Mouse (Mus musculus): Measurements from ENCODE around the gene Psmd9. TPM values are rescaled to one million over a fixed set of nuclear protein-coding genes. Genes with fewer than 3 reads are reported as not detected.

Gene Psmd9
- polyA plus RNA-seq, 1 experiment = 30.6 TPM

GRCm38 (mm10) chr5:123277342-123277701, 108.1 kb downstream of the Psmd9 start:
- TF ChIP-seq SRF (IDR thresholded peaks at IDR 0.05; ENCODE audit: control insufficient read depth, insufficient read length, low read depth) (no peak), POLR2A (IDR thresholded peaks at IDR 0.05; ENCODE audit: insufficient read length, low read depth) (no peak), CEBPB (IDR thresholded peaks at IDR 0.05; ENCODE audit: insufficient read depth, poor library complexity, severe bottlenecking) (no peak), TCF12 (IDR thresholded peaks at IDR 0.05; ENCODE audit: insufficient read depth, poor library complexity, severe bottlenecking) (no peak), POLR2AphosphoS2 (IDR thresholded peaks at IDR 0.05; ENCODE audit: insufficient read length, low read depth) (no peak), USF1 (IDR thresholded peaks at IDR 0.05; ENCODE audit: low read depth) (no peak), MYOG (IDR thresholded peaks at IDR 0.05; ENCODE audit: control insufficient read depth in 1 of 3, insufficient read depth in 1 of 3, insufficient read length in 2 of 3, low read depth in 2 of 3) (no peak), TCF3 (IDR thresholded peaks at IDR 0.05; ENCODE audit: insufficient read length, low read depth) (no peak), REST (IDR thresholded peaks at IDR 0.05; ENCODE audit: insufficient read depth, insufficient read length) (no peak), MAX (IDR thresholded peaks at IDR 0.05; ENCODE audit: low read depth) (no peak), E2F4 (IDR thresholded peaks at IDR 0.05; ENCODE audit: insufficient read depth) (no peak), MYOD1 (IDR thresholded peaks at IDR 0.05; ENCODE audit: control insufficient read depth in 1 of 3, insufficient read length in 2 of 3, low read depth in 2 of 3) (no peak)
- H3K36me3 ChIP-seq (ENCODE audit: control insufficient read depth, insufficient read depth) = no peaks in the 10 kb centered on the region

GRCm38 (mm10) chr5:123277704-123278103, 108.5 kb downstream of the Psmd9 start:
- no peak for TF ChIP-seq USF1 (IDR thresholded peaks at IDR 0.05; ENCODE audit: low read depth)
- H3ac ChIP-seq (ENCODE audit: control insufficient read depth, insufficient read length) = no peak overlapping the region
- H3K27me3 ChIP-seq (ENCODE audit: control insufficient read depth, insufficient read depth, insufficient read length) = no peaks in the 10 kb centered on the region
- no peak overlapping the region for H3K4me2 ChIP-seq (ENCODE audit: low read depth)
- no peaks in the 10 kb centered on the region for H3K36me3 ChIP-seq (ENCODE audit: control insufficient read depth, insufficient read depth)
- no peaks in the 10 kb centered on the region for H3K79me2 ChIP-seq (ENCODE audit: control insufficient read depth, insufficient read depth)
- H3K4me3 ChIP-seq = no peak overlapping the region

More at GRCm38 (mm10) chr5:123277342-123277701, 108.1 kb downstream of the Psmd9 start:
- no peak overlapping the region for H3K4me3 ChIP-seq
- no peaks in the 10 kb centered on the region for H3K27me3 ChIP-seq (ENCODE audit: control insufficient read depth, insufficient read depth, insufficient read length)
- no peak overlapping the region for H3K4me2 ChIP-seq (ENCODE audit: low read depth)
- H3ac ChIP-seq (ENCODE audit: control insufficient read depth, insufficient read length) = no peak overlapping the region
- H3K79me2 ChIP-seq (ENCODE audit: control insufficient read depth, insufficient read depth) = no peaks in the 10 kb centered on the region

DNA sequence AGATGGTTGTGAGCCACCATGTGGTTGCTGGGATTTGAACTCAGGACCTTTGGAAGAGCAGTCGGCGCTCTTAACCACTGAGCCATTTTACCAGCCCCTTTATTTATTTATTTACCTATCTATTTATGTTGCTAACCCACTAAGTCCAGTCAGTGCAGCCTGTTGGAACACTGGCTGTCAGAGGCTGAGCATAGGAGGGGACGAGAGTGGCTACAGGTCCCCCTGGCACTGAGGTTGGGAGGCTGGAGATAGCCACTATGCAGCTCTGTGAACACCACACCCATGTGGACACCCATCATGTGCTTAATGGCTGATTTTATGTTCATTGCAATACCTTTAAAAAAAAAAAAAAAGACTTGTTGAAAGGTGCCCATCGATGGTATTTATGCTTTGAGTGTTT, 110.0 kb downstream of the Psmd9 start:
- H3K27me3 ChIP-seq (ENCODE audit: control insufficient read depth, insufficient read depth, insufficient read length) = no peaks in the 10 kb centered on the region
- no peaks in the 10 kb centered on the region for H3K36me3 ChIP-seq (ENCODE audit: control insufficient read depth, insufficient read depth)
- no peak overlapping the region for H3K4me2 ChIP-seq (ENCODE audit: low read depth)
- no peak overlapping the region for H3ac ChIP-seq (ENCODE audit: control insufficient read depth, insufficient read length)
- H3K4me3 ChIP-seq = no peak overlapping the region
- no peaks in the 10 kb centered on the region for H3K79me2 ChIP-seq (ENCODE audit: control insufficient read depth, insufficient read depth)
- no peak for TF ChIP-seq MAX (IDR thresholded peaks at IDR 0.05; ENCODE audit: low read depth)

DNA sequence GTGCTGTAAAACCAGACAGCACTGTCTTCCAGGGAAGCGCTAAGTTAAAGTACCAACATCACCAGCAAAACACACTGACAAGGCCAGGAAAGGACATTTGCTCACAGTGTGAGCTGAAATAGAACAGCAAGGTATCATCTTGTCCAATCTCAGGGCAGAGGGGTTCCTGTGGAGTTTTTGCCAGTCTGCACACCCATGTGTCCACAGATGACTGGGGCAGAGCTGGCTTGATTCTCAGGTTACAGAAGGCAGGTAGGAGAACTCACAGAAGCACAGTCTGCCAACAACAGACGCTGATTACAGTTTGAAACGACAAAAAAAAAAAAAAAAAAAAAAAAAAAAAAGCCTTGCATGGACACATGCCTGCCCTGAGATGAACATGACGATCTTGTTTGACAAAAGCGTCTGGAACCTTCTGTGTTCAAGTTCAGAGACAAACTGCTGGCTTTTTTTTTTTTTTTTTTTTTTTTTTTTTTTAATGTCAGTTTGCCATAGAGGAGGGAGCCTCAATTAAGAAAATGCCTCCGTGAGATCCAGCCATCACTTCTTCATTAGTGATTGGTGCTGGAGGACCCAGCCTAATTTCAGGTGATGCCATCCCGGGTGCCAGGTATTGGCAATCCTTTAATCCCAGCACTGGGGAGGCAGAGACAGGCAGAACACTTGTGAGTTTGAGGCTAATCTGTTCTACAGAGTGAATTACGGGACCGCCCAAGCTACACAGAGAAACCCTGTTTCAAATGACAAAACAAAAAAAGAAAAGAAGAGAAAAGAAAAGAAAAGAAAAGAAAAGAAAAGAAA, 112.3 kb downstream of the Psmd9 start:
- no peak overlapping the region for H3ac ChIP-seq (ENCODE audit: control insufficient read depth, insufficient read length)
- TF ChIP-seq MYOG (IDR thresholded peaks at IDR 0.05; ENCODE audit: control insufficient read depth in 1 of 3, insufficient read depth in 1 of 3, insufficient read length in 2 of 3, low read depth in 2 of 3) = no peak
- TF ChIP-seq USF1 (IDR thresholded peaks at IDR 0.05; ENCODE audit: low read depth) = no peak
- TF ChIP-seq TCF12 (IDR thresholded peaks at IDR 0.05; ENCODE audit: insufficient read depth, poor library complexity, severe bottlenecking) = no peak
- TF ChIP-seq TCF3 (IDR thresholded peaks at IDR 0.05; ENCODE audit: insufficient read length, low read depth) = no peak
- TF ChIP-seq E2F4 (IDR thresholded peaks at IDR 0.05; ENCODE audit: insufficient read depth) = no peak
- no peak for TF ChIP-seq POLR2A (IDR thresholded peaks at IDR 0.05; ENCODE audit: insufficient read length, low read depth)
- TF ChIP-seq MAX (IDR thresholded peaks at IDR 0.05; ENCODE audit: low read depth) = no peak
- no peak for TF ChIP-seq SRF (IDR thresholded peaks at IDR 0.05; ENCODE audit: control insufficient read depth, insufficient read length, low read depth)
- no peak for TF ChIP-seq MYOD1 (IDR thresholded peaks at IDR 0.05; ENCODE audit: control insufficient read depth in 1 of 3, insufficient read length in 2 of 3, low read depth in 2 of 3)
- no peak for TF ChIP-seq CEBPB (IDR thresholded peaks at IDR 0.05; ENCODE audit: insufficient read depth, poor library complexity, severe bottlenecking)
- TF ChIP-seq POLR2AphosphoS2 (IDR thresholded peaks at IDR 0.05; ENCODE audit: insufficient read length, low read depth) = no peak
- no peaks in the 10 kb centered on the region for H3K27me3 ChIP-seq (ENCODE audit: control insufficient read depth, insufficient read depth, insufficient read length)
- H3K4me2 ChIP-seq (ENCODE audit: low read depth) = no peak overlapping the region
- no peaks in the 10 kb centered on the region for H3K79me2 ChIP-seq (ENCODE audit: control insufficient read depth, insufficient read depth)
- no peak overlapping the region for H3K4me3 ChIP-seq
- H3K36me3 ChIP-seq (ENCODE audit: control insufficient read depth, insufficient read depth) = no peaks in the 10 kb centered on the region

GRCm38 (mm10) chr5:123285174-123285573, 116.0 kb downstream of the Psmd9 start:
- H3K4me3 ChIP-seq = no peak overlapping the region
- TF ChIP-seq SRF (IDR thresholded peaks at IDR 0.05; ENCODE audit: control insufficient read depth, insufficient read length, low read depth) (no peak), USF1 (IDR thresholded peaks at IDR 0.05; ENCODE audit: low read depth) (no peak), CEBPB (IDR thresholded peaks at IDR 0.05; ENCODE audit: insufficient read depth, poor library complexity, severe bottlenecking) (no peak), MYOD1 (IDR thresholded peaks at IDR 0.05; ENCODE audit: control insufficient read depth in 1 of 3, insufficient read length in 2 of 3, low read depth in 2 of 3) (no peak)
- peaks cover 31% of the 10 kb centered on the region for H3K27me3 ChIP-seq (ENCODE audit: control insufficient read depth, insufficient read depth, insufficient read length)
- no peak overlapping the region for H3ac ChIP-seq (ENCODE audit: control insufficient read depth, insufficient read length)
- no peaks in the 10 kb centered on the region for H3K79me2 ChIP-seq (ENCODE audit: control insufficient read depth, insufficient read depth)
- H3K4me2 ChIP-seq (ENCODE audit: low read depth) = no peak overlapping the region
- no peaks in the 10 kb centered on the region for H3K36me3 ChIP-seq (ENCODE audit: control insufficient read depth, insufficient read depth)
